Mouse (Mus musculus): Measurements from ENCODE around the gene Vtcn1. TPM values are rescaled to one million over a fixed set of nuclear protein-coding genes. Genes with fewer than 3 reads are reported as not detected.
A peak's percentile ranks its signal among the peaks of the same experiment; 100 is the strongest.

Gene Vtcn1
- polyA plus RNA-seq, 1 experiment from 2014 or later, result 0.44 TPM

- H3K4me1 ChIP-seq (replicated peaks; ENCODE audit: control insufficient read depth, insufficient read depth, low read length), result no peaks in the 10 kb centered on the region
- H3K36me3 ChIP-seq (ENCODE audit: control insufficient read depth, insufficient read depth, low read length), result no peaks in the 10 kb centered on the region
- no peak overlapping the region for H3K27ac ChIP-seq (ENCODE audit: low read length)
- H3K4me2 ChIP-seq (ENCODE audit: low read depth, low read length), result no peak overlapping the region
- H3K27me3 ChIP-seq (ENCODE audit: control insufficient read depth, insufficient read depth, low read depth, low read length), result no peaks in the 10 kb centered on the region
- H3K9ac ChIP-seq (ENCODE audit: low read length), result no peak overlapping the region
- no peak overlapping the region for H3K4me3 ChIP-seq (ENCODE audit: low read length)
- WGBS, result 71% methylated on average over 5 of the region's 5 CpGs
- H3K9me3 ChIP-seq (ENCODE audit: control insufficient read depth, low read length), result no peaks in the 10 kb centered on the region
- ATAC-seq (ENCODE audit: low read depth), result no peak
Observed at GRCm38 (mm10) chr3:100844366-100844765, 19.1 kb downstream of the Vtcn1 start.

GRCm38 (mm10) chr3:100848348-100848747 lies 23.1 kb downstream of the Vtcn1 start:
- Histone ChIP-seq H3K36me3 (ENCODE audit: control insufficient read depth, insufficient read depth, low read length) (no peaks in the 10 kb centered on the region), H3K4me2 (ENCODE audit: low read depth, low read length) (no peak overlapping the region), H3K4me3 (ENCODE audit: low read length) (no peak overlapping the region), H3K27me3 (ENCODE audit: control insufficient read depth, insufficient read depth, low read depth, low read length) (no peaks in the 10 kb centered on the region), H3K9me3 (ENCODE audit: control insufficient read depth, low read length) (no peaks in the 10 kb centered on the region), H3K9ac (ENCODE audit: low read length) (no peak overlapping the region), H3K27ac (ENCODE audit: low read length) (no peak overlapping the region), H3K4me1 (replicated peaks; ENCODE audit: control insufficient read depth, insufficient read depth, low read length) (no peaks in the 10 kb centered on the region)
- 70% methylated on average over 7 of the region's 7 CpGs for WGBS
- ATAC-seq (ENCODE audit: low read depth), result no peak

- no peaks in the 10 kb centered on the region for H3K36me3 ChIP-seq (ENCODE audit: control insufficient read depth, insufficient read depth, low read length)
- WGBS, result 66% methylated on average over 6 of the region's 6 CpGs
- H3K27me3 ChIP-seq (ENCODE audit: control insufficient read depth, insufficient read depth, low read depth, low read length), result no peaks in the 10 kb centered on the region
- no peaks in the 10 kb centered on the region for H3K9me3 ChIP-seq (ENCODE audit: control insufficient read depth, low read length)
- H3K4me2 ChIP-seq (ENCODE audit: low read depth, low read length), result no peak overlapping the region
- H3K9ac ChIP-seq (ENCODE audit: low read length), result no peak overlapping the region
- no peak for ATAC-seq (ENCODE audit: low read depth)
- no peak overlapping the region for H3K4me3 ChIP-seq (ENCODE audit: low read length)
- H3K27ac ChIP-seq (ENCODE audit: low read length), result no peak overlapping the region
- no peaks in the 10 kb centered on the region for H3K4me1 ChIP-seq (replicated peaks; ENCODE audit: control insufficient read depth, insufficient read depth, low read length)
Observed at GRCm38 (mm10) chr3:100850468-100850867, 25.2 kb downstream of the Vtcn1 start.

GRCm38 (mm10) chr3:100856050-100856815 lies 31.0 kb downstream of the Vtcn1 start:
- H3K4me1 ChIP-seq (replicated peaks; ENCODE audit: control insufficient read depth, insufficient read depth, low read length), result peaks cover 5% of the 10 kb centered on the region; the same call in 1 of the 2 replicates
- no peak overlapping the region for H3K4me3 ChIP-seq (ENCODE audit: low read length)
- H3K36me3 ChIP-seq (ENCODE audit: control insufficient read depth, insufficient read depth, low read length), result no peaks in the 10 kb centered on the region
- H3K27me3 ChIP-seq (ENCODE audit: control insufficient read depth, insufficient read depth, low read depth, low read length), result no peaks in the 10 kb centered on the region
- H3K9me3 ChIP-seq (ENCODE audit: control insufficient read depth, low read length), result no peaks in the 10 kb centered on the region
- peak overlapping the region; percentile 89 for H3K27ac ChIP-seq (ENCODE audit: low read length)
- WGBS, result 42% methylated on average over 9 of the region's 9 CpGs
- no peak overlapping the region; the same call in 1 of the 2 replicates for H3K9ac ChIP-seq (ENCODE audit: low read length)
- H3K4me2 ChIP-seq (ENCODE audit: low read depth, low read length), result no peak overlapping the region; the same call in 1 of the 2 replicates
- ATAC-seq (ENCODE audit: low read depth), result peak; percentile 95

- no peak overlapping the region for H3K4me3 ChIP-seq (ENCODE audit: low read length)
- no peak overlapping the region for H3K9ac ChIP-seq (ENCODE audit: low read length)
- H3K36me3 ChIP-seq (ENCODE audit: control insufficient read depth, insufficient read depth, low read length), result no peaks in the 10 kb centered on the region
- WGBS, result 55% methylated on average over 5 of the region's 5 CpGs
- H3K27ac ChIP-seq (ENCODE audit: low read length), result peak overlapping the region; percentile 89
- H3K27me3 ChIP-seq (ENCODE audit: control insufficient read depth, insufficient read depth, low read depth, low read length), result no peaks in the 10 kb centered on the region
- H3K4me2 ChIP-seq (ENCODE audit: low read depth, low read length), result no peak overlapping the region
- peak; percentile 30; the same call in 1 of the 2 replicates for ATAC-seq (ENCODE audit: low read depth)
- no peaks in the 10 kb centered on the region for H3K9me3 ChIP-seq (ENCODE audit: control insufficient read depth, low read length)
- H3K4me1 ChIP-seq (replicated peaks; ENCODE audit: control insufficient read depth, insufficient read depth, low read length), result peaks cover 5% of the 10 kb centered on the region; the same call in 1 of the 2 replicates
Observed at GRCm38 (mm10) chr3:100857139-100857538, 31.9 kb downstream of the Vtcn1 start.

- no peak overlapping the region for H3K4me3 ChIP-seq (ENCODE audit: low read length)
- no peaks in the 10 kb centered on the region for H3K27me3 ChIP-seq (ENCODE audit: control insufficient read depth, insufficient read depth, low read depth, low read length)
- H3K9me3 ChIP-seq (ENCODE audit: control insufficient read depth, low read length), result no peaks in the 10 kb centered on the region
- H3K4me2 ChIP-seq (ENCODE audit: low read depth, low read length), result no peak overlapping the region
- 66% methylated on average over 5 of the region's 5 CpGs for WGBS
- ATAC-seq (ENCODE audit: low read depth), result no peak
- no peak overlapping the region for H3K27ac ChIP-seq (ENCODE audit: low read length)
- H3K4me1 ChIP-seq (replicated peaks; ENCODE audit: control insufficient read depth, insufficient read depth, low read length), result peaks cover 5% of the 10 kb centered on the region; the same call in 1 of the 2 replicates
- H3K36me3 ChIP-seq (ENCODE audit: control insufficient read depth, insufficient read depth, low read length), result no peaks in the 10 kb centered on the region
- H3K9ac ChIP-seq (ENCODE audit: low read length), result no peak overlapping the region
Observed at GRCm38 (mm10) chr3:100858334-100859002, 33.2 kb downstream of the Vtcn1 start.

GRCm38 (mm10) chr3:100861307-100862303 lies 36.3 kb downstream of the Vtcn1 start:
- 69% methylated on average over 23 of the region's 23 CpGs for WGBS
- H3K27me3 ChIP-seq (ENCODE audit: control insufficient read depth, insufficient read depth, low read depth, low read length), result no peaks in the 10 kb centered on the region

GRCm38 (mm10) chr3:100866946-100867345 lies 41.7 kb downstream of the Vtcn1 start:
- Histone ChIP-seq H3K9ac (ENCODE audit: low read length) (no peak overlapping the region), H3K4me2 (ENCODE audit: low read depth, low read length) (no peak overlapping the region), H3K36me3 (ENCODE audit: control insufficient read depth, insufficient read depth, low read length) (no peaks in the 10 kb centered on the region), H3K9me3 (ENCODE audit: control insufficient read depth, low read length) (no peaks in the 10 kb centered on the region), H3K27ac (ENCODE audit: low read length) (no peak overlapping the region), H3K4me3 (ENCODE audit: low read length) (no peak overlapping the region), H3K27me3 (ENCODE audit: control insufficient read depth, insufficient read depth, low read depth, low read length) (no peaks in the 10 kb centered on the region), H3K4me1 (replicated peaks; ENCODE audit: control insufficient read depth, insufficient read depth, low read length) (no peaks in the 10 kb centered on the region)
- ATAC-seq (ENCODE audit: low read depth), result no peak
- 66% methylated on average over 5 of the region's 5 CpGs for WGBS

More at GRCm38 (mm10) chr3:100861307-100862303, 36.3 kb downstream of the Vtcn1 start:
- no peak overlapping the region for H3K4me3 ChIP-seq (ENCODE audit: low read length)
- peaks cover 2% of the 10 kb centered on the region; the same call in 1 of the 2 replicates for H3K4me1 ChIP-seq (replicated peaks; ENCODE audit: control insufficient read depth, insufficient read depth, low read length)
- no peaks in the 10 kb centered on the region for H3K36me3 ChIP-seq (ENCODE audit: control insufficient read depth, insufficient read depth, low read length)
- no peaks in the 10 kb centered on the region for H3K9me3 ChIP-seq (ENCODE audit: control insufficient read depth, low read length)
- no peak overlapping the region for H3K27ac ChIP-seq (ENCODE audit: low read length)
- H3K9ac ChIP-seq (ENCODE audit: low read length), result no peak overlapping the region
- no peak for ATAC-seq (ENCODE audit: low read depth)
- no peak overlapping the region for H3K4me2 ChIP-seq (ENCODE audit: low read depth, low read length)
